Mouse (Mus musculus) heart, postnatal 0 days (tissue): Measurements from ENCODE around the gene Neurod2. TPM values are rescaled to one million over a fixed set of nuclear protein-coding genes. Genes with fewer than 3 reads are reported as not detected.

Experiments used
- ATAC-seq: fragments of 200-750 bp; cut with Nextera tagmentation; 2 replicates; pipeline ENCODE4 v1.8.0; 2017; ENCODE audit warnings: low read depth, moderate number of reproducible peaks, moderate library complexity; ENCODE audit not compliant: insufficient read depth
- DNase-seq: peaks from one replicate; pipeline ENCODE4 v3.0.0-alpha.2; 2016; ENCODE audit warnings: low spot score
- H3K27ac ChIP-seq: fragments of 300-500 bp; sonication (generic); 2 replicates; pipeline ENCODE4 v1.5.1; 2014; ENCODE audit warnings: low read depth, mild to moderate bottlenecking
- H3K27me3 ChIP-seq: fragments of 300-500 bp; sonication (generic); 2 replicates; pipeline ENCODE4 v1.6.1; 2014; ENCODE audit warnings: low read length, mixed read lengths; ENCODE audit not compliant: control insufficient read depth, insufficient read depth
- H3K36me3 ChIP-seq: fragments of 300-500 bp; sonication (generic); replicated peaks from 2 replicates; pipeline ENCODE4 v1.6.1; 2014; ENCODE audit warnings: low read length, mixed read lengths; ENCODE audit not compliant: control insufficient read depth, insufficient read depth
- H3K4me1 ChIP-seq: fragments of 300-500 bp; sonication (generic); 2 replicates; pipeline ENCODE4 v1.6.1; 2014; ENCODE audit warnings: antibody characterized with exemption; ENCODE audit not compliant: control insufficient read depth, insufficient read depth
- H3K4me2 ChIP-seq: fragments of 300-500 bp; sonication (generic); 2 replicates; pipeline ENCODE4 v1.6.1; 2014; ENCODE audit warnings: low read depth, mild to moderate bottlenecking, low read length, moderate library complexity
- H3K4me3 ChIP-seq: fragments of 300-500 bp; sonication (generic); 2 replicates; pipeline ENCODE4 v1.5.1; 2014; ENCODE audit warnings: low read depth, low read length
- H3K9ac ChIP-seq: fragments of 300-500 bp; sonication (generic); replicated peaks from 2 replicates; pipeline ENCODE4 v1.6.1; 2014; ENCODE audit warnings: low read depth, low read length, mixed read lengths
- H3K9me3 ChIP-seq: fragments of 300-500 bp; sonication (generic); replicated peaks from 2 replicates; pipeline ENCODE4 v1.6.1; 2016; ENCODE audit warnings: low read length; ENCODE audit not compliant: control insufficient read depth
- CTCF ChIP-seq: IDR thresholded peaks from 2 replicates; pipeline ENCODE4 v1.5.1; 2016; ENCODE audit warnings: antibody characterized with exemption, control low read depth, low read depth
- EP300 ChIP-seq: IDR thresholded peaks from 2 replicates; pipeline ENCODE4 v1.6.1; 2016; ENCODE audit warnings: antibody characterized with exemption, low read depth
- whole genome bisulfite sequencing: fragments of 180-500 bp; shearing (Covaris S2); extraction: QIAGEN DNeasy Blood & Tissue Kit; methylation state at CpG from one replicate; pipeline ENCODE4 v1.1.7; 2014; 5-methylcytosine and 5-hydroxymethylcytosine counted together
- polyA plus RNA-seq: library from polyadenylated mRNA; unstranded; fragments of >200 nt; fragmentation: Nextera tagmentation; extraction: Ambion mirVana; gene quantifications from 2 replicates; pipeline ENCODE4 v1.2.1, GENCODE M21; 2015
- total RNA-seq: library from RNA; depleted of rRNA; stranded (reverse); fragments of >200 nt; gene quantifications from 2 replicates; pipeline ENCODE4 v1.2.3, GENCODE M21; 2014; ENCODE audit warnings: low replicate concordance

The Neurod2 gene
- total and polyA plus RNA-seq, 2 experiments from 2014 or later: not detected

DNA sequence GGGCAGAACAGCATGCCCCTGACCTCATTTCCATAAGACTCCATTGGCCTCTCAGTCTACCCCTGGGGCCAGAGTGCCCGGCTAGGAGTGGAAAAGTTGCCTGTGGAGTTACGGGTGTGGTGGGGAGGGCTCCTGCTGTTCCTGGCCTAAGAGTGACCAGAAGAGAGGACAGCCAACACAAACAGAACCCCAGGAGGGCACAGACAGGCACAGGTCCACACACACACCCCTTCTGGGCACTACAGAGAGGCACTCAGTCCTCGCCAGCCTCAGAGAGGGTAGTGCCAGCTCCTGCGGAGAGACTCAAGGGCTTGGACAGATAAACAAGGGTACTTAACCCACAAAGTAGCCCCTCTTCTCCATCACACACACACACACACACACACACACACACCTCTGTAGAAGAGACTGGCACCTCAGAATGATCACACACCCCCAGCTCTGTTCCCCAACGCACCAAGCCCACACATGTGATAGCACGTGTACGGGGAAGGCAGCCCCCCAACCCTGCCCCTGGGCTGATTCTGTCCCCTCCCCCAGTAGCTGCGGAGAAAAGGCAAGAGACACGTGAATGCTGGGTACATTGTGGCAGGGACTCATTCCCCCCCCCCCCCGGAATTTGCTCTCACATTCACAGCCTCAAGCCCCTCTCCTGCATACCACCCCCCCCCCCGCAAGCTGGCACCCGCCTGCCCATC lies 18.1 kb upstream of the Neurod2 start:
- H3K9ac ChIP-seq: no peak overlapping the region
- H3K27ac ChIP-seq: no peak overlapping the region
- no peaks in the 10 kb centered on the region for H3K9me3 ChIP-seq
- 12% methylated on average over 11 of the region's 12 CpGs for WGBS
- ATAC-seq (no peak), DNase-seq (no peak)
- peak overlapping the region; percentile 49; the same call in 1 of the 2 replicates for H3K4me3 ChIP-seq
- H3K36me3 ChIP-seq: no peaks in the 10 kb centered on the region
- H3K4me1 ChIP-seq: 0 out of 2 replicates have a peak, but pooled peaks cover 4% of the 10 kb centered on the region
- peak overlapping the region; percentile 71 for H3K4me2 ChIP-seq
- H3K27me3 ChIP-seq: peaks cover 35% of the 10 kb centered on the region
- TF ChIP-seq CTCF (no peak), EP300 (no peak)

DNA sequence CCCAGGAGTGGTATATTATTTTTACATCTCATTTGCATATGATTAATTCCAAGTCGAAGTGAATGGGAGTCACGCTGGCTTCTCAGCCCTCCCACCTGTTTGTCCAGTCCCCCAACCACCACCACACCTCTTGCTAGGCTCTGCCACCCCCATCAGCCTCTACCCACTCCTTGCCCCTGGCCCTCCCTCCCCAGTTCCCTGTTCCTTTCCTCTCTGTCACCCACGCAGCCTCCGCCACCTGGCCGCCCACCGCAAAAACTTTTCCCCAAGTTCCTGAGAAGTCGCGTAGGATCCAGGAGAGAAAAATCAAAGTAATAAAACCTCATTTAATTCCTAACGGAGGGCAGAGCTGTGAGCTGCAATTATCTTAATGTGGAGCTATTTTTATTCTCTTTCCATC lies 16.7 kb upstream of the Neurod2 start:
- 27% methylated on average over 9 of the region's 9 CpGs for WGBS
- no peak for TF ChIP-seq CTCF
- TF ChIP-seq EP300: no peak
- Histone ChIP-seq H3K27ac (no peak overlapping the region), H3K27me3 (peaks cover 47% of the 10 kb centered on the region), H3K4me2 (no peak overlapping the region), H3K4me1 (0 out of 2 replicates have a peak, but pooled peaks cover 4% of the 10 kb centered on the region), H3K36me3 (no peaks in the 10 kb centered on the region), H3K9ac (no peak overlapping the region), H3K4me3 (no peak overlapping the region), H3K9me3 (no peaks in the 10 kb centered on the region)
- no peak for ATAC-seq
- no peak for DNase-seq

DNA sequence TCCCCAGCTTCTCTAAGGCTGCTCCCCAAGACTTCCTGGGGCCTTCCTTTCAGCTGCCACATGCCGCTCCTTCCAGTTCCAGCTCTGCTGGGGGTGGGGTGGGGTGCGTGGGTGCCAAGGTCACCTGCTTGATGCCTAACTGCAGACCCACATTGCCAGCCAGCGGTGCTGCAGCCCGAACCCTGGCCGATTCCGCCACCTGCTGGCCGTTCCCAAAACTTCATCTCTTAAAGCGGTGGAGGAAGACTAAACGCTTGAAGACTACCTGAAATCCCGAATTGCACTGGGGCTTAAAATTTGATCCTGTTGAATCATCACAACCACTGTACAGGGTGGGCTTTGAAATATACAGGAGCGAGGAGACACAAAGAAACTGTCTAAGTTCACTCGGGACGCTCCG lies 15.8 kb upstream of the Neurod2 start:
- WGBS: 1% methylated on average over 14 of the region's 14 CpGs
- Histone ChIP-seq H3K9me3 (no peaks in the 10 kb centered on the region), H3K27ac (no peak overlapping the region), H3K4me2 (peak overlapping the region; percentile 61), H3K4me1 (0 out of 2 replicates have a peak, but pooled peaks cover 4% of the 10 kb centered on the region), H3K27me3 (peaks cover 48% of the 10 kb centered on the region), H3K4me3 (peak overlapping the region; percentile 34), H3K9ac (no peak overlapping the region), H3K36me3 (no peaks in the 10 kb centered on the region)
- no peak for ATAC-seq
- DNase-seq: no peak
- TF ChIP-seq CTCF: peak; percentile 76
- TF ChIP-seq EP300: no peak

DNA sequence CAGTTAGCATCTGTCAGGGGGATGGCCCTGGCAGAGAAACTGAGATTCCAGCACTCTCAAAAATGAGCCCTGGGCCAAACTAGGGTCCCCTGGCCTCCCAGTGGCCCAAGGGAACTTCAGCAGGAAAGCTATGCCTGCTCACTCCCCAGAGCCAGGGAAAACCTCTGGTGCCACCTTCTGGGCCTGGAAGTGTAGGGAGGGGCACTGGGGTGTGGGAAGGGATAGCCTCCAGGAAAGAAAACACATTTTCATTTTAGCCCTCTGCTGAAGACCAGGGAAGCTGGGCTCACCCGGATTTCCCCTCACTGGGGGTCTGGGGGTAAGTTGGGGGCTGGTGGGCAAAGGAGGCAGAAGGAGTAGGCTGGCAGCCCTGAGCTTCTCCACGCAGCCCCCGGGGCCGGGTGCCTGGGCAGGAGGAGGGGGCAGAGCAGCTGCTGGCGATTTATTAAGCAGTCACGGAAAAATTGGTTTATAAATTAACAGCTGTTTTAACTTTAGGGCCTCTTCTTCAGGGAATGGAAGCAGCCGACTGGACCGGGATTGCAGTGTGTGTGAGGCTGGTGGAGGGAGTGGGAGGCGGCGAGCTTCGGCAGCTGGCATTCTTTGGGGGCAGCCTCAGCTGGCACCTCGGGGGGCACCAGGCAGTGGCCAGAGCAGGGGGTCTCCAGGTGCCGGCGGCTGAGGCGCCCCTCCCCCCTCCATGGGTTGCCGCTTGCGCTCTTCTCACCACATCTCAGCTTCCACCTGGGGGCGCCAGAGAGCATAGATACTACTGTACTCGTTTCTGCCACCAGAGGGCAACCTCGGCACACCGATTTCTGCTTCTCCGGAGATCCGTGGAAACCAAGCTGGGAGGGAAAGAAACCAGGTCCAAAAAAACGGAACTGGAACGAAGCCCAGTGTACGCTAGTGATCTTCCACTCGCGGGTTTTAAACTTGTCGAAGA lies 12.8 kb upstream of the Neurod2 start:
- Histone ChIP-seq H3K9me3 (no peaks in the 10 kb centered on the region), H3K27me3 (peaks cover 53% of the 10 kb centered on the region), H3K4me1 (no peaks in the 10 kb centered on the region), H3K4me2 (peak overlapping the region; percentile 69), H3K27ac (no peak overlapping the region), H3K36me3 (no peaks in the 10 kb centered on the region), H3K4me3 (peak overlapping the region; percentile 45), H3K9ac (no peak overlapping the region)
- ATAC-seq: peak; percentile 62
- WGBS: 2% methylated on average over 26 of the region's 29 CpGs
- peak; percentile 79 for DNase-seq
- TF ChIP-seq CTCF (peak; percentile 100), EP300 (no peak)

DNA sequence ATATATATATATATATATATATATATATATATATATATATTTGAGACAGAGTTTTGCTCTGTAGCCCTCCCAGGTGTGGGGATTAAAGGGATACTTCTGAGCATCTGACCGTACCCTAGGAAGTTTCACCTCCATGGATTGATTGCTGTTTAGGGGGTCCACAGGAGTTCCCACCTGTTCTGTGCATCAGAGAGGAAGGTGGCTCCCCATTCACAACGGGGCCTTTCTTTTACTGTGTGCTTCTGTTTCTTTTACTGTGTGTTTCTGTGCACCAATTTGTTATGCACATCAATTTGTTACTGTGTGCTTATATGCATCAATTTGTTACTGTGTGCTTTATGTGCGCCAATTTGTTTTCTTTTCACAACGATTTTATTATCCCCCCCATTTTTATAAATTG lies 11.7 kb upstream of the Neurod2 start:
- Histone ChIP-seq H3K9ac (no peak overlapping the region), H3K36me3 (no peaks in the 10 kb centered on the region), H3K4me3 (no peak overlapping the region), H3K9me3 (no peaks in the 10 kb centered on the region), H3K4me1 (no peaks in the 10 kb centered on the region), H3K27me3 (peaks cover 55% of the 10 kb centered on the region), H3K27ac (no peak overlapping the region), H3K4me2 (no peak overlapping the region)
- no peak for ATAC-seq
- TF ChIP-seq CTCF: no peak
- TF ChIP-seq EP300: no peak
- DNase-seq: no peak
- 70% methylated on average over 4 of the region's 4 CpGs for WGBS
